Mouse (Mus musculus) spleen, postnatal 14 days (tissue): Measurements from ENCODE around the gene Hoxa3.

Experiments
- DNase-seq, 2 experiments: peaks; one replicate each; pipeline ENCODE4 v3.0.0; 2021 to 2022; ENCODE audit warnings: low spot score in 2 of 2

The Hoxa3 gene

DNA sequence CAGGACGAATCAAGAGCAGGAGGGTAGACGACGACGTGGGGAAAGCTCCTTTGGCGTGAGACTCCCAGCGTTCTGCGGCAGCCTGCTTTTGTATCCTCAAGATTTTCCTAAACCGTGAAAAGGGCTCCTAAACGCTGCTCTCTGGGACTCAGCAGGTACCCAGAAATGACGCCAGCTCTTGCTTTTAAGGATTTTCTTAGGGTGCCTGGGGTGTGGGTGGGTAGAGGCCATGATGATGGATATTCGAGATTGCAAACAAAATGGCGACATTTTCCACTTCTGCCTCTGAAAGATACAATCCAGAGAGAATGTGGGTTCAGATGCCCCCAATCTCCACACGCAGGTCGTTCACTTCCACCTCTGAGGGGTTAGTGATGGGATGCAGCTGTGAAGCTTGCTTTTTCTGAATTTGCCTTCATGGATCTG lies 45.4 kb downstream of the Hoxa3 start:
- no peak for DNase-seq

GRCm38 (mm10) chr6:52167176-52167575 lies 46.0 kb downstream of the Hoxa3 start:
- DNase-seq = no peak

GRCm38 (mm10) chr6:52166431-52167077 lies 46.6 kb downstream of the Hoxa3 start:
- DNase-seq = no peak

DNA sequence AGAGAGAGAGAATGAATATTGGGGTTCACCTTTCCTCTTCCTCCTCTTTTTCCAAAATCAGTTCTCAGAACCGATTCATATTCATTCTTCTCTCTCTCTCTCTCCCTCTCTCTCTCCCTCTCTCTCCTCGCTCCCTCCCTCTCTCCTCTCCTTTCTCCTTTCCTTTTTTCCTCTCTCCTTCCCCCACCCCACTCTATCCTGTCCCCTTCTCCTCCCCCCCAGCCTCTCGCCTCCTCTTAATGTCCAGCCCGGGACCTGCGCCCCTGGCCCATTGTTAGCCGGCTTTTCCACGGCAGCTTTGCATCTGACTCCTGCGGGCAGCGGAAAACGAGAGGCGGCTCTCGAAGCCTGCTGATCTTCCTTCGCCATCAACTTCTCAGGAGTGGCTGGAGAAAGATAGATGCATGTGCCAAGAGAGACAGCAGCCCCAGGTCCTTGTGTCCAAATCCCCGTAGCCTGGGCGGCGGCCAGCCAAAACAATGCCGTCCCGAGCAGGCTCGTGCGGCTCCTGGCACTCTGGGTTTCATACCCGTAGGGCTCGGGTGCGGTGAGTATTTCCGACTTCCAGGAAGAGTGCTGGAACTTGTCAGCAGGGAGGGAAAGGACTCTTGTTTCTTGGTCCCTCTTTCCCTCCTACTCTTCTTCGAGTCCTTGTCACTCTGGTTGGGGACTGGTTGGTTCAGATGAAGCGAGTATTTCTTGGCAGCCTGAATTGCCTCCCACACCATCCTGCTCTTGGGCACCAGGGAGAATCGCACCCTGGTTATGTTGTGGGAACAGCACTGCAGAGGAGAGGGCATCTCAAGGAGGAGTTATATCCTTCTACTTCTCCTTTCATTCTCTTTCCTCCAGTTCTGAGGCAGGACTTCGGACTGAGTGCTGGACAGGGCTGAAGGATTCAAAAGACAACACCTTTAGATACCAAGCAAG lies 47.4 kb downstream of the Hoxa3 start:
- no peak for DNase-seq

- DNase-seq = no peak
These were observed 48.3 kb downstream of the Hoxa3 start, which contains the start of gene Hoxa2 for GRCm38 (mm10) chr6:52164626-52165440. Gene Hoxa2 (minus strand): TSS chr6:52164831.

- DNase-seq = no peak
These were observed 49.0 kb downstream of the Hoxa3 start for GRCm38 (mm10) chr6:52164051-52164625.

DNA sequence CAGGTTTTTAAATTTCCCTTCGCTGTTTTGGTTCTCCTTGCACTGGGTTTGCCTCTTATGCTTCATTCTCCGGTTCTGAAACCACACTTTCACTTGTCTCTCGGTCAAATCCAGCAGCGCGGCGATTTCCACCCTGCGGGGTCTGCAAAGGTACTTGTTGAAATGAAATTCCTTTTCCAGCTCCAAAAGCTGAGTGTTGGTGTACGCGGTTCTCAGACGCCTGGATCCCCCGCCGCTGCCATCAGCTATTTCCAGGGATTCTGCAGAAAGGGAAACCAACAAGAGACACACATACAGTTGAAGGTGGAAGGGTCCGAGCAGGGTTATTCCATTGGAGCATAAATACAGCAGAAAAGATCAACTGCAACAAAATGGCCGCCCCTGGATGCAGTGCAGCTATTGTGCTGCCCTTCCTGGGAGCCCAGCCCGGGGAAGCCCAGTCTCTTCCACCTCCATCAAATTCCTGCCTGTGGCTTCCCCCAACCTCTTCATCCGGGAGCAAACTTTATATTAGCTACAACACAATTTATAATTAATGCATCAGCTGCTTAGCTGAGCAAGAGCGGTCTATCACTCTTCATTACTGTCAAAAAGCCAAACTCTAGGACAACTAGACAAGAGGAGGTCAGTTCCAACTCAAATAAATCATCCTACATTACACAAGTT lies 49.6 kb downstream of the Hoxa3 start:
- no peak for DNase-seq

- DNase-seq = no peak
These were observed 50.3 kb downstream of the Hoxa3 start for GRCm38 (mm10) chr6:52162611-52163365.

GRCm38 (mm10) chr6:52162093-52162380 lies 51.1 kb downstream of the Hoxa3 start:
- DNase-seq = no peak

DNA sequence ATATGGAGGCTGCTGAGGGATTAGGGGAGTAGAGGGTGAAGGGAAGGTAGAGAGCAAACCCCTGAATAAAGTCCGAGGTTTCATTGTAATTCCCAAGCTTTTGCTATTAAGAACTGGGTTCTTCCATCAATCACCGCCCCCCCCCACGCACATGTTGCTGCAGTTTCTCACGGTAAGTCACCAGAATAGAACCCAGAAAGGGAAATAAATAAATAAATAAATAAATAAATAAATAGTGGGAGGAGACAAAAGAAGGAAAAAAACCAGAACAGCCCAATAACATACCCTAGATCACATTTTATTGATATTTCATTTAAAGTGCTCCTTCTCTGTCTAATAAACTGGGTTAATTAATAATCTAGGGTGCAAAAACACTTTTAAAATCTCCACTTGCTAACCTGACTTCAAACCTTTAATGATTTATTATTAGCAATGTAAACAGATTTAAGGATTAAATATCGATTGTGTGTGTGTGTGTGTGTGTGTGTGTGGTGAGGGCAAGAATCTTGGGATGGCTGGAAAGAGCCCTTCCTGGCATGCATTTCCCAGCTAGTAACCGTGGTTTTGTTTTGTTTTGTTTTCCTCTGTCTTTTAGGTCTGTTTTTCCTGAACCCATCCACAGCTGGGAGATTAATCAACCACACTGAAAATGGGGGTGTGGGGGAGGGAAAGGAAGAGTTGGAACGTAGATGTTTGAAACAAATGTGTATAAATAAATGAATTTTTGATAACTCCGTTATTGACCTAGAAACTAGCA lies 51.6 kb downstream of the Hoxa3 start:
- DNase-seq = no peak

DNA sequence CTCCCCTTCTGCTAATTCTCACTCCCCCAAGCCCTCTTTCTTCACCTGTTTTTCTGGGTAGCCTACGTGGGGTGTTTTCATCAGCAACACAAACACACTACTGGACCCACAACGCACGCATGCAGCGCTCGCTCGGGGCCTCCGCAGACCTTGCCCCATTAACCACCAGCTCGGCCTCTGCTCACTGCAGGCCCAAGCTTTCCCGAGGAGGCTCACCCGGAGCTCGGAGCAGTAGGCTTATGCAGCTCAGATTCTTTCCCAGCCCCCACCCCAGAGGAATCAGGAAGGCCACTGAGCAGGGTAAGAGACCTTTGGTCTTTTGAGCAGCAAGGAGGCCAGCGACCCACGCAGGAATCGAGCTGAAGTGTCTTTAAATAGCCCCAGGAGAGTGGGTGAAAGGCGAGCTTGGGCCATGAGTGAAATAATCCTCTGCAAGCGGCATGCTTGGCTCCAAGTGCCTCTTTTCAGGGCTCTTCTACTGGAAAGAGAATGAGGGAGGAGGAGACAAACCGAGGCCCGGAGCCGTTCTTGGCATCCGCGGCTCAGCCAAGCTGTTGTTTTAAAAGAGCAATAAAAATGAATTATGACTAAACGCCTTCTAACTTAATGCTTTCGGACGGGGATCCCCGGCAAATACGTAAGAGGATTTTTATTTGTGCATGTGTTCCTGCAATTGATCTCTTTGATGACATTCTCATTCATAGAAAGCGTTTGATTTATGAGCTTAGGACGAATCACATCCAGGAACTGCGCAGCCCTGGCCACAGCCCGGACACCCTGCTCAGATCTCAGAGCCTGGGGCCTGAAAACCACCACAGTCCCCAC lies 52.4 kb downstream of the Hoxa3 start:
- DNase-seq = no peak

- DNase-seq = no peak
These were observed 53.2 kb downstream of the Hoxa3 start for GRCm38 (mm10) chr6:52159979-52160378.

GRCm38 (mm10) chr6:52159164-52159761 lies 53.9 kb downstream of the Hoxa3 start:
- no peak for DNase-seq

DNA sequence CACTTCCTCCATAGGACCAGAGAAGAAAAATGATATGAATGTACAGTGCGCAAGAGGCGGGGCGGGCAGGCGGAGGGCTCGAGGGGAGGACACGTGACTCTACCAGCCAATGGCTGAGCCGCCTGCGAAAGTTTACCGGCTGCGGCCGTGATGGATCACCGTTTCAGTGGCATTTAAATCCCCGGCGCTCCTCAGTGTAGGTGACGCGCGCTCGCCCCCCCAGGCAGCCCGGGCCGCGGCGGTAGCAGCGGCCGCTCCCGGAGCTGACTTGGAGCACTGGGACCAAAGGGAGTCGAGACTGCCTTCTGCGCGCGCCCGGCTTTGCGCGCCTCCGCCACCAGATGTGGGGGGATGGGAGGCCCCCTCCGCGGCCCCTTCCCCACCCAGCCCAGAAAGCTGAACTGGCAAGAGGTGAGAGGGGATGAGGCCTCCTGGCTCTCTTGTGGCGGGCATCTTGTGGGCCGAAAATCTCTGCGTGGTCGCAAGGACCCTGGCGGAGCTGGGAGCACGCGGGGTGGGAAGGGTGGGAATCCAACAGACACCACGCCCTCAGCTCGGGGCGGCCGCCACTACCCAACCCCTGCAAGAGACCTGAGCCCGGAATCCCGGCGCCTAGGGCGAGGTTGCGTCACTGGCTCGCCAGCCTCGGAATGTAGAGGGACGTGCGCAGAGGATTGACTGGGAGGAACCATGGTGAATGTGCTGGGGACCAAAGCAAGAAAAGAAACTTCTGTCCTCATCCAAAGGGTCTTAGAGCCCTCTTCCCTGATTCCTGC lies 54.7 kb downstream of the Hoxa3 start, which contains the start of gene Hoxa1:
TSS of gene Hoxa1 (minus strand) at position 42 of the 776 bp plus-strand sequence.
- peak in 1 of 2 experiments; percentile 33 for DNase-seq

DNA sequence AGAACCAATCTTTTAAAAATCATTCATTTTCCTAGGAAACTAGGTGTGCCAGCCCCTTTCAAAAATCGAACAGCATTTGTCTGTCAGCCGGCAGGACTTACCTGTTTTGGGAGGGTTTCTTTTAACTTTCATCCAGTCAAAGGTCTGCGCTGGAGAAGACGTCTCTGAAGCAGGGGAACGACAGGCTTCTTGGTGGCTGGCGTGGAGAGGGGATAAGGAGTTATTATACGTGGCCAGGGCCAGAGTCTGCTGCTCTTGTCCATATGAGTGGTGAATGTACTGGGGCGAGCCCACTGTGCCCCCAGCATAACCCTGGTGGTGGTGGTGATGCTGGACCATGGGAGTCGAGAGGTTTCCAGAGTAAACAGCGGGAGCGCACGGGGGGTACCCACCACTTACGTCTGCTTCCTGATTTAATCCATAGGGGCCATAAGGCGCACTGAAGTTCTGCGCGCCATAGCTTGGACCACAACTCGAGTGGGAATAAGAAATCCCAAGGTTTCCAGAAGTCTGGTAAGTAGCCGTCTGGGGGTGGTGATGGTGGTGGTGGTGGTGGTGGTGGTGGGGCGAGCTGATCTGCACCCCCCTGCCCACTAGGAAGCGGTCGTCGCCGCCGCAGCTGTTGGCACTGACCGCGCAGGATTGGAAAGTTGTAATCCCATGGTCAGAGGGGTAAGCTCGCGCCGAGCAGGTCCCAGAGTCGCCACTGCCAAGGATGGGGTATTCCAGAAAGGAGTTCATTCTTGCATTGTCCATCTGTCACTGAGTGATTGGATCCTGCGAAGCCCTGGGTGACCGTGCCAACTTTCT lies 55.5 kb downstream of the Hoxa3 start:
- DNase-seq = no peak

- DNase-seq = no peak
These were observed 56.5 kb downstream of the Hoxa3 start for GRCm38 (mm10) chr6:52156551-52157200.
